ENCODE assay signal across 8 mouse cellular contexts in the genomic region with DNA sequence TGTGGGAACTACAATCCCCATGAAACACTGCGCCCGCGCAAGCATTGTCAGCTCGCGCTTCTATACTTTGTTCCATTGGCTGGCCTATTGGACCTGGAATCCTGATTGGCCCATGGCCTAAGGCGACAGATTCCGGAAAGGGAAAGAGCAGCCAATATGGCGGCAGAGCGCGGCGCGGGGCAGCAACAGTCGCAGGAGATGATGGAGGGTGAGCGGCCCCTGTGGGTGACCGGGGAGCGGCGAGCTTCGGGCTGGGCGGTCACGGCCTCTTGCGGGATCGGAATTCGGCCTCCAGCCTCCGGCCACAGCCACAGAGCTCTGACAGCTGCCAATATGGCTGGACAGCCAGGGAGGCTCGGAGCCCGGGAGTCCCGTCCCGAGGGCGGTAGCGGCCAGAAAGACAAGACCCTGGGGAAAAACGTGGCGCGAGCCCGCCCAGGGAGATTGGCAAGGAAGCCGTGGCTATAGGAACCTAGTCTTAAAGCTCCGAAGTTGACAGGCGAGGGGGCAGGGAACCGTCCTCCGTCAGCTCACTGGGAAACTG. TPM values are rescaled to one million over a fixed set of nuclear protein-coding genes. Genes with fewer than 3 reads are reported as not detected.
DNase-seq lines count a peak whose midpoint lies in the region; ATAC-seq and TF ChIP-seq lines count a peak whose summit lies in the region.

No protein-coding gene starts in this region.

- H3K4me3 ChIP-seq in brown adipose tissue, adult 24 weeks (ENCODE audit: insufficient read depth, low read depth, low read length) = peak overlapping the region; percentile 79
- H3K4me3 ChIP-seq in heart, embryonic 13.5 days = peak overlapping the region; percentile 86
- peak overlapping the region; percentile 97 for H3K4me3 ChIP-seq in liver, embryonic 13.5 days (replicated peaks)
- peak overlapping the region; percentile 89 for H3K4me3 ChIP-seq in neural tube, embryonic 12.5 days
- peak overlapping the region; percentile 97 for H3K4me3 ChIP-seq in testis, adult 2 months (ENCODE audit: control insufficient read depth, low read depth, low read length)

- DNase-seq in fat pad, adult 2 months (ENCODE audit: extremely low read depth, low read depth, low spot score) = peak; percentile 69
- peak; percentile 96 for DNase-seq in kidney, postnatal 10 days
- peak; percentile 91 for DNase-seq in liver, embryonic 13.5 days

- H3K27me3 ChIP-seq in heart, embryonic 13.5 days (replicated peaks) = no peaks in the 10 kb centered on the region
- H3K27me3 ChIP-seq in liver, embryonic 13.5 days = no peaks in the 10 kb centered on the region
- H3K27me3 ChIP-seq in neural tube, embryonic 12.5 days (replicated peaks) = no peaks in the 10 kb centered on the region
- no peaks in the 10 kb centered on the region for H3K27me3 ChIP-seq in testis, adult 2 months (ENCODE audit: control insufficient read depth, insufficient read depth, low read length)

- H3K27ac ChIP-seq in brown adipose tissue, adult 24 weeks (replicated peaks; ENCODE audit: low read depth, low read length) = no peak overlapping the region
- H3K27ac ChIP-seq in heart, embryonic 13.5 days (replicated peaks) = peak overlapping the region; percentile 67
- H3K27ac ChIP-seq in liver, embryonic 13.5 days = peak overlapping the region; percentile 83
- no peak overlapping the region for H3K27ac ChIP-seq in neural tube, embryonic 12.5 days
- peak overlapping the region; percentile 95 for H3K27ac ChIP-seq in testis, adult 2 months (ENCODE audit: control insufficient read depth, insufficient read depth, low read depth, low read length)

- no peaks in the 10 kb centered on the region for H3K9me3 ChIP-seq in heart, embryonic 13.5 days
- no peaks in the 10 kb centered on the region for H3K9me3 ChIP-seq in liver, embryonic 13.5 days (replicated peaks)
- no peaks in the 10 kb centered on the region for H3K9me3 ChIP-seq in neural tube, embryonic 12.5 days

- peak; percentile 65 for TF ChIP-seq POLR2A in testis, adult 2 months (IDR thresholded peaks at IDR 0.05; ENCODE audit: control insufficient read depth, low read depth, low read length)

- under 1% methylated on average over 39 of the region's 39 CpGs for WGBS in heart, embryonic 13.5 days
- WGBS in liver, embryonic 13.5 days (ENCODE audit: insufficient replicate concordance) = 0% methylated on average over 39 of the region's 39 CpGs
- WGBS in neural tube, embryonic 12.5 days = under 1% methylated on average over 39 of the region's 39 CpGs

- peak overlapping the region; percentile 91 for H3K4me2 ChIP-seq in heart, embryonic 13.5 days
- H3K4me2 ChIP-seq in liver, embryonic 13.5 days = peak overlapping the region; percentile 90
- peak overlapping the region; percentile 85 for H3K4me2 ChIP-seq in neural tube, embryonic 12.5 days (replicated peaks)

- peak overlapping the region; percentile 91 for H3K9ac ChIP-seq in heart, embryonic 13.5 days
- peak overlapping the region; percentile 92 for H3K9ac ChIP-seq in liver, embryonic 13.5 days
- peak overlapping the region; percentile 81 for H3K9ac ChIP-seq in neural tube, embryonic 12.5 days

- ATAC-seq in CD4-positive, CD25-positive, alpha-beta regulatory T cell, adult 4 months = peak; percentile 91
- peak; percentile 91 for ATAC-seq in heart, embryonic 13.5 days (ENCODE audit: extremely low read depth, insufficient number of reproducible peaks, low FRiP score, low TSS enrichment)
- peak; percentile 89 for ATAC-seq in liver, embryonic 13.5 days (ENCODE audit: low read depth)
- ATAC-seq in neural tube, embryonic 12.5 days (ENCODE audit: low FRiP score, low read depth) = peak; percentile 98

- peaks cover 23% of the 10 kb centered on the region for H3K36me3 ChIP-seq in heart, embryonic 13.5 days
- peaks cover 33% of the 10 kb centered on the region for H3K36me3 ChIP-seq in liver, embryonic 13.5 days
- H3K36me3 ChIP-seq in neural tube, embryonic 12.5 days = peaks cover 20% of the 10 kb centered on the region; the same call in 1 of the 2 replicates
- no peaks in the 10 kb centered on the region; the same call in 1 of the 2 replicates for H3K36me3 ChIP-seq in testis, adult 2 months (ENCODE audit: control insufficient read depth, insufficient read depth, low read length)

- H3K4me1 ChIP-seq in brown adipose tissue, adult 24 weeks (ENCODE audit: control insufficient read depth, insufficient read depth, insufficient read length, low read length) = no peaks in the 10 kb centered on the region
- H3K4me1 ChIP-seq in heart, embryonic 13.5 days = peaks cover 15% of the 10 kb centered on the region
- H3K4me1 ChIP-seq in liver, embryonic 13.5 days (replicated peaks) = peaks cover 38% of the 10 kb centered on the region
- H3K4me1 ChIP-seq in neural tube, embryonic 12.5 days = peaks cover 19% of the 10 kb centered on the region
- peaks cover 2% of the 10 kb centered on the region; the same call in 1 of the 2 replicates for H3K4me1 ChIP-seq in testis, adult 2 months (ENCODE audit: control insufficient read depth, insufficient read depth, low read length)

- no peak for TF ChIP-seq CTCF in testis, adult 2 months (IDR thresholded peaks at IDR 0.05; ENCODE audit: control insufficient read depth, insufficient read depth, insufficient replicate concordance, low read depth, low read length)

RNA-seq across cellular contexts. Expression of gene Pask, which starts 0.3 kb away (rescaled TPM):
- 1 to 10 TPM in 1 of 2 experiments, under 1 TPM in 1; 0.82 to 1.4 TPM for polyA plus RNA-seq in CD4-positive, CD25-positive, alpha-beta regulatory T cell, adult 4 months (2017; shearing (Covaris generic))
- polyA plus RNA-seq in brown adipose tissue, adult 24 weeks (2012; ENCODE audit: insufficient read depth, insufficient read length, missing spikeins) = 0.42 TPM in 1 of 2 replicates, not detected in the other
- polyA plus RNA-seq in heart, embryonic 13.5 days (2015; fragmentation: Nextera tagmentation; extraction: Ambion mirVana) = 7.5 and 7.6 TPM in 2 replicates
- polyA plus RNA-seq in liver, embryonic 13.5 days (2015; fragmentation: Nextera tagmentation; extraction: Ambion mirVana) = 6.2 and 6.6 TPM in 2 replicates
- polyA plus RNA-seq in neural tube, embryonic 12.5 days (2016; fragmentation: Nextera tagmentation; extraction: Ambion mirVana) = 12.2 and 13.1 TPM in 2 replicates
- polyA plus RNA-seq in testis, adult 2 months (2012; rRNA removed) = 36.3 and 38.0 TPM in 2 replicates

RNA-seq across cellular contexts. Expression of gene Ppp1r7, which starts 0.9 kb away (rescaled TPM):
- 10 to 100 TPM; 63.9 to 66.4 TPM for polyA plus RNA-seq in CD4-positive, CD25-positive, alpha-beta regulatory T cell, adult 4 months (2017; shearing (Covaris generic))
- polyA plus RNA-seq in brown adipose tissue, adult 24 weeks (2012; ENCODE audit: insufficient read depth, insufficient read length, missing spikeins) = 18.0 and 21.8 TPM in 2 replicates
- polyA plus RNA-seq in heart, embryonic 13.5 days (2015; fragmentation: Nextera tagmentation; extraction: Ambion mirVana) = 49.2 and 51.8 TPM in 2 replicates
- polyA plus RNA-seq in liver, embryonic 13.5 days (2015; fragmentation: Nextera tagmentation; extraction: Ambion mirVana) = 46.3 and 65.5 TPM in 2 replicates
- polyA plus RNA-seq in neural tube, embryonic 12.5 days (2016; fragmentation: Nextera tagmentation; extraction: Ambion mirVana) = 63.5 and 73.1 TPM in 2 replicates
- 8.7 and 10.6 TPM in 2 replicates for polyA plus RNA-seq in testis, adult 2 months (2012; rRNA removed)

RNA-seq across cellular contexts. Expression of gene Ano7, which starts 30.2 kb away (rescaled TPM):
- polyA plus RNA-seq in CD4-positive, CD25-positive, alpha-beta regulatory T cell, adult 4 months (2017; shearing (Covaris generic)) = under 1 TPM; 0.19 to 0.98 TPM
- polyA plus RNA-seq in brown adipose tissue, adult 24 weeks (2012; ENCODE audit: insufficient read depth, insufficient read length, missing spikeins) = not detected in 2 replicates
- polyA plus RNA-seq in heart, embryonic 13.5 days (2015; fragmentation: Nextera tagmentation; extraction: Ambion mirVana) = 0.60 and 0.75 TPM in 2 replicates
- polyA plus RNA-seq in liver, embryonic 13.5 days (2015; fragmentation: Nextera tagmentation; extraction: Ambion mirVana) = 0.05 and 0.10 TPM in 2 replicates
- polyA plus RNA-seq in neural tube, embryonic 12.5 days (2016; fragmentation: Nextera tagmentation; extraction: Ambion mirVana) = 0.28 and 0.71 TPM in 2 replicates
- polyA plus RNA-seq in testis, adult 2 months (2012; rRNA removed) = 0.49 and 0.85 TPM in 2 replicates

RNA-seq across cellular contexts. Expression of gene Mterf4, which starts 37.9 kb away (rescaled TPM):
- 10 to 100 TPM; 22.8 to 25.7 TPM for polyA plus RNA-seq in CD4-positive, CD25-positive, alpha-beta regulatory T cell, adult 4 months (2017; shearing (Covaris generic))
- 36.1 and 37.7 TPM in 2 replicates for polyA plus RNA-seq in brown adipose tissue, adult 24 weeks (2012; ENCODE audit: insufficient read depth, insufficient read length, missing spikeins)
- 19.9 and 21.8 TPM in 2 replicates for polyA plus RNA-seq in heart, embryonic 13.5 days (2015; fragmentation: Nextera tagmentation; extraction: Ambion mirVana)
- polyA plus RNA-seq in liver, embryonic 13.5 days (2015; fragmentation: Nextera tagmentation; extraction: Ambion mirVana) = 14.5 and 15.1 TPM in 2 replicates
- 35.1 and 35.3 TPM in 2 replicates for polyA plus RNA-seq in neural tube, embryonic 12.5 days (2016; fragmentation: Nextera tagmentation; extraction: Ambion mirVana)
- 14.4 and 14.8 TPM in 2 replicates for polyA plus RNA-seq in testis, adult 2 months (2012; rRNA removed)

Comparison
In these comparisons a context has a peak if more than half of its experiments do, and no peak if none do; other contexts are left out.
1. H3K27ac ChIP-seq: peak in heart, embryonic 13.5 days (single experiment), liver, embryonic 13.5 days (single experiment) and testis, adult 2 months (single experiment); none in brown adipose tissue, adult 24 weeks (single experiment) and neural tube, embryonic 12.5 days (single experiment).
2. Peak in every context shown above with its lines, with median percentiles within 50 percentile points of each other: ATAC-seq, H3K4me3 ChIP-seq, DNase-seq, H3K4me2 ChIP-seq and H3K9ac ChIP-seq.